Mouse (Mus musculus) C2C12 (cell line): ENCODE measurements at regions not wholly inside any gene's neighbourhood (a gene's known extent, or its start where the extent isn't known, plus 50 kb on each side); places are given as distances from the start of the nearest gene placed in this dataset.

Experiments used
- H3K27me3 ChIP-seq: one replicate; pipeline ENCODE4 v1.6.1; 2011; ENCODE audit not compliant: control insufficient read depth, insufficient read depth, insufficient read length
- H3K36me3 ChIP-seq: one replicate; pipeline ENCODE4 v1.6.1; 2011; ENCODE audit not compliant: control insufficient read depth, insufficient read depth
- H3K4me3 ChIP-seq: one replicate; pipeline ENCODE4 v1.5.1; 2011; ENCODE audit warnings: mild to moderate bottlenecking, control low read depth; ENCODE audit not compliant: poor library complexity, insufficient read depth, severe bottlenecking
- H3K79me2 ChIP-seq: one replicate; pipeline ENCODE4 v1.6.1; 2011; ENCODE audit not compliant: control insufficient read depth, insufficient read depth
- H3K79me3 ChIP-seq: one replicate; pipeline ENCODE4 v1.6.1; 2011; ENCODE audit warnings: low read depth, control low read depth
- H3ac ChIP-seq: one replicate; pipeline ENCODE3; 2011; ENCODE audit warnings: low read depth; ENCODE audit not compliant: control insufficient read depth, insufficient read length
- CEBPB ChIP-seq: IDR thresholded peaks from one replicate; pipeline ENCODE4 v1.6.1; 2011; ENCODE audit warnings: low read depth, mild to moderate bottlenecking, control low read depth, moderate library complexity
- CTCF ChIP-seq: IDR thresholded peaks from one replicate; pipeline ENCODE4 v1.5.1; 2011; ENCODE audit not compliant: control insufficient read depth, insufficient read depth, insufficient read length
- FOSL1 ChIP-seq: IDR thresholded peaks from one replicate; pipeline ENCODE4 v1.8.0; 2011; ENCODE audit warnings: mild to moderate bottlenecking, low read length; ENCODE audit not compliant: poor library complexity, insufficient read depth, severe bottlenecking
- MAX ChIP-seq: IDR thresholded peaks from one replicate; pipeline ENCODE4 v1.6.1; 2011; ENCODE audit warnings: mild to moderate bottlenecking, control low read depth
- MYOD1 ChIP-seq: IDR thresholded peaks from one replicate; pipeline ENCODE4 v1.6.1; 2011; ENCODE audit warnings: low read depth; ENCODE audit not compliant: control insufficient read depth, insufficient read length
- MYOG ChIP-seq: IDR thresholded peaks from one replicate; pipeline ENCODE4 v1.6.1; 2011; ENCODE audit not compliant: control insufficient read depth, insufficient read length; ENCODE audit errors: extremely low read depth
- USF1 ChIP-seq: IDR thresholded peaks from one replicate; pipeline ENCODE4 v1.6.1; 2011; ENCODE audit warnings: low read depth, mild to moderate bottlenecking, control low read depth, moderate library complexity

- TF ChIP-seq MYOG (no peak), CTCF (no peak)
- Histone ChIP-seq H3K79me2 (no peaks in the 10 kb centered on the region), H3ac (no peak overlapping the region)
Observed at GRCm38 (mm10) chr12:71622761-71623160, 208.1 kb upstream of the Daam1 start.

GRCm38 (mm10) chr12:71623271-71623670, 207.6 kb upstream of the Daam1 start:
- Histone ChIP-seq H3K4me3 (no peak overlapping the region), H3K36me3 (no peaks in the 10 kb centered on the region), H3K79me3 (no peaks in the 10 kb centered on the region), H3K79me2 (no peaks in the 10 kb centered on the region), H3K27me3 (no peaks in the 10 kb centered on the region), H3ac (no peak overlapping the region)
- TF ChIP-seq CTCF (no peak), USF1 (no peak), MYOG (no peak), FOSL1 (no peak), MAX (no peak), CEBPB (no peak), MYOD1 (no peak)

More at GRCm38 (mm10) chr12:71622761-71623160, 208.1 kb upstream of the Daam1 start:
- Histone ChIP-seq H3K27me3 (no peaks in the 10 kb centered on the region), H3K36me3 (no peaks in the 10 kb centered on the region), H3K79me3 (no peaks in the 10 kb centered on the region), H3K4me3 (no peak overlapping the region)

- Histone ChIP-seq H3K36me3 (no peaks in the 10 kb centered on the region), H3K79me2 (no peaks in the 10 kb centered on the region), H3K79me3 (no peaks in the 10 kb centered on the region), H3ac (no peak overlapping the region), H3K4me3 (no peak overlapping the region), H3K27me3 (no peaks in the 10 kb centered on the region)
- TF ChIP-seq CEBPB (no peak), CTCF (no peak), FOSL1 (no peak), MYOD1 (no peak), MYOG (no peak), USF1 (no peak), MAX (no peak)
Observed at GRCm38 (mm10) chr12:71624076-71624475, 206.8 kb upstream of the Daam1 start.

- no peak overlapping the region for H3ac ChIP-seq
- no peaks in the 10 kb centered on the region for H3K79me3 ChIP-seq
- no peak for TF ChIP-seq USF1
- no peaks in the 10 kb centered on the region for H3K79me2 ChIP-seq
- H3K4me3 ChIP-seq, result no peak overlapping the region
- no peaks in the 10 kb centered on the region for H3K36me3 ChIP-seq
- no peaks in the 10 kb centered on the region for H3K27me3 ChIP-seq
Observed at GRCm38 (mm10) chr12:71624676-71625075, 206.2 kb upstream of the Daam1 start.

- TF ChIP-seq USF1, result no peak
- no peak for TF ChIP-seq MYOG
- no peak for TF ChIP-seq FOSL1
- no peak for TF ChIP-seq MYOD1
- TF ChIP-seq CTCF, result no peak
- Histone ChIP-seq H3K79me2 (no peaks in the 10 kb centered on the region), H3K4me3 (no peak overlapping the region), H3K27me3 (no peaks in the 10 kb centered on the region), H3K36me3 (no peaks in the 10 kb centered on the region), H3K79me3 (no peaks in the 10 kb centered on the region), H3ac (no peak overlapping the region)
Observed at GRCm38 (mm10) chr12:71625115-71625514, 205.8 kb upstream of the Daam1 start.

- no peaks in the 10 kb centered on the region for H3K27me3 ChIP-seq
- TF ChIP-seq MYOD1 (no peak), CEBPB (no peak), MAX (no peak), CTCF (no peak), USF1 (no peak), FOSL1 (no peak), MYOG (no peak)
- H3ac ChIP-seq, result no peak overlapping the region
- no peaks in the 10 kb centered on the region for H3K79me2 ChIP-seq
- H3K4me3 ChIP-seq, result no peak overlapping the region
- H3K36me3 ChIP-seq, result no peaks in the 10 kb centered on the region
- H3K79me3 ChIP-seq, result no peaks in the 10 kb centered on the region
Observed at GRCm38 (mm10) chr12:71626801-71627200, 204.1 kb upstream of the Daam1 start.
